Mouse (Mus musculus) heart, embryonic 14.5 days (tissue): ENCODE measurements around the gene Svip. TPM values are rescaled to one million over a fixed set of nuclear protein-coding genes. Genes with fewer than 3 reads are reported as not detected.

Experiments used
- ATAC-seq: fragments of 200-750 bp; cut with Nextera tagmentation; 2 replicates; pipeline ENCODE4 v1.8.0; 2017; ENCODE audit warnings: low read depth, moderate TSS enrichment; ENCODE audit not compliant: insufficient number of reproducible peaks, insufficient read depth, low FRiP score
- H3K27ac ChIP-seq, 2 experiments: fragments of 200-500 bp in 1 of 2; fragments of 300-500 bp in 1 of 2; sonication (generic) in 1 of 2; replicated peaks in 1 of 2; 2 replicates each; pipeline ENCODE4 v1.5.1; 2012 to 2014; ENCODE audit warnings: low read depth in 2 of 2, low read length in 2 of 2, control low read depth in 1 of 2, mild to moderate bottlenecking in 1 of 2, mixed read lengths in 1 of 2; ENCODE audit not compliant: control insufficient read depth in 1 of 2, insufficient read depth in 1 of 2
- H3K27me3 ChIP-seq: fragments of 300-500 bp; sonication (generic); 2 replicates; pipeline ENCODE4 v1.6.1; 2014; ENCODE audit warnings: mild to moderate bottlenecking, low read length, control low read depth; ENCODE audit not compliant: control insufficient read depth, insufficient read depth
- H3K36me3 ChIP-seq: fragments of 300-500 bp; sonication (generic); 2 replicates; pipeline ENCODE4 v1.6.1; 2014; ENCODE audit warnings: mild to moderate bottlenecking, control low read depth, low read length, mixed read lengths; ENCODE audit not compliant: control insufficient read depth, insufficient read depth
- H3K4me1 ChIP-seq, 2 experiments: fragments of 200-500 bp in 1 of 2; fragments of 300-500 bp in 1 of 2; sonication (generic) in 1 of 2; 2 replicates each; pipeline ENCODE4 v1.6.1; 2012 to 2014; ENCODE audit warnings: low read length in 2 of 2, control low read depth in 1 of 2, mixed read lengths in 1 of 2; ENCODE audit not compliant: control insufficient read depth in 2 of 2, insufficient read depth in 2 of 2
- H3K4me2 ChIP-seq: fragments of 300-500 bp; sonication (generic); 2 replicates; pipeline ENCODE4 v1.6.1; 2014; ENCODE audit warnings: mild to moderate bottlenecking, low read length
- H3K4me3 ChIP-seq, 2 experiments: fragments of 200-500 bp in 1 of 2; fragments of 300-500 bp in 1 of 2; sonication (generic) in 1 of 2; 2 replicates each; pipeline ENCODE4 v1.5.1; 2012 to 2014; ENCODE audit warnings: low read length in 2 of 2, mild to moderate bottlenecking in 2 of 2, control low read depth in 1 of 2, low read depth in 1 of 2, moderate library complexity in 1 of 2; ENCODE audit not compliant: control insufficient read depth in 1 of 2, insufficient read depth in 1 of 2
- H3K9ac ChIP-seq: fragments of 300-500 bp; sonication (generic); 2 replicates; pipeline ENCODE4 v1.6.1; 2014; ENCODE audit warnings: mild to moderate bottlenecking, low read length
- H3K9me3 ChIP-seq: fragments of 300-500 bp; sonication (generic); 2 replicates; pipeline ENCODE4 v1.6.1; 2016; ENCODE audit warnings: low read length, control low read depth; ENCODE audit not compliant: control insufficient read depth
- WGBS: fragments of 180-500 bp; shearing (Covaris S2); extraction: QIAGEN DNeasy Blood & Tissue Kit; methylation state at CpG from one replicate; pipeline ENCODE4 v1.1.7; 2014; 5-methylcytosine and 5-hydroxymethylcytosine counted together
- polyA plus RNA-seq: library from polyadenylated mRNA; unstranded; fragments of >200 nt; fragmentation: Nextera tagmentation; extraction: Ambion mirVana; gene quantifications from 2 replicates; pipeline ENCODE4 v1.2.1, GENCODE M21; 2014

Gene Svip
- polyA plus RNA-seq, 1 experiment from 2014 or later, result 14.1 TPM

DNA sequence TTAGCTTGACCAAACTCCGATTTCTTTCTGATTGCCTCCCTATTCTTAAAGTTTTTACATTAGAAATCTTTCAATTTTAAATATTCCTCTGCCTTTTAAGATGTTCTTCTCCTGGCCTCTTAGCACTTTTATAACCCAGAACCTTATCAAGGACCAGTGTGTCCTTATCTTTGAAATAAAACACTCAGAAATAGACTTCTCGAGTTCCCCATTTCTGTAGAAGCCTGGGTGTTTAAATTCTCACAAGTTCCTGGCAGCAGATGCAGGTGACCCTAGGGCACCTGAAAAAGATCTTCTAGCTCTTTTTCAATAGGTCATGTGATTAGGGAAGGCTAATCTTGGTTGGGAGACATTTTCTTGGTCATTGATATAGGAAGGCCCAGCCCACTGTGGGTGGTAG lies 1.3 kb upstream of the Svip start:
- WGBS, result 65% methylated on average over 2 of the region's 2 CpGs

DNA sequence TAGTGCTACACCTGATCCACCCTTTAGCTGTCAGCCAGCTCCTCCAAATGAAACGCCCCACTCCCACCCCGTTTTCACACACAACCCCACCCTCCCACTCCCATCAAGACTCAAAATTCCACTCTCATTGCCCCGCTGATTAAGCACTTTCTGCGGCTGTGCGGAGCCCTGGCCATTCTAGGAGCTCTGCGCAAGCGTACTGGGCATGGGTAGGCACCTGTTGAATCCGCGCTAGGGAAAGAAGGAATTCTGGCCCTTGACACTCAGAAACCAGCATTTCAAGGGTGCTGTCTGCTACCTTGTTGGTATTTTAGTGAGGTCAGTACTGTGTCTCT lies 445 bp upstream of the Svip start:
- Histone ChIP-seq H3K4me1 (0 out of 4 replicates have a peak, but pooled peaks cover 0 to 2% of the 10 kb centered on the region in 2 experiments), H3K27me3 (peaks cover 3% of the 10 kb centered on the region; the same call in 1 of the 2 replicates), H3K27ac (peak overlapping the region; percentile 0 to 25; a peak in 1 of 4 replicates), H3K36me3 (no peaks in the 10 kb centered on the region), H3K9me3 (no peaks in the 10 kb centered on the region), H3K4me2 (peak overlapping the region; percentile 67), H3K4me3 (peak overlapping the region; percentile 57 to 72), H3K9ac (peak overlapping the region; percentile 0; the same call in 1 of the 2 replicates)
- 2% methylated on average over 9 of the region's 9 CpGs for WGBS
- no peak; the same call in 1 of the 2 replicates for ATAC-seq

More for the DNA sequence above, 1.3 kb upstream of the Svip start:
- Histone ChIP-seq H3K27me3 (peaks cover 3% of the 10 kb centered on the region; the same call in 1 of the 2 replicates), H3K4me3 (no peak overlapping the region), H3K9ac (no peak overlapping the region), H3K4me2 (no peak overlapping the region), H3K4me1 (0 out of 4 replicates have a peak, but pooled peaks cover 0 to 2% of the 10 kb centered on the region in 2 experiments), H3K36me3 (no peaks in the 10 kb centered on the region), H3K27ac (no peak overlapping the region), H3K9me3 (no peaks in the 10 kb centered on the region)
- ATAC-seq, result no peak

DNA sequence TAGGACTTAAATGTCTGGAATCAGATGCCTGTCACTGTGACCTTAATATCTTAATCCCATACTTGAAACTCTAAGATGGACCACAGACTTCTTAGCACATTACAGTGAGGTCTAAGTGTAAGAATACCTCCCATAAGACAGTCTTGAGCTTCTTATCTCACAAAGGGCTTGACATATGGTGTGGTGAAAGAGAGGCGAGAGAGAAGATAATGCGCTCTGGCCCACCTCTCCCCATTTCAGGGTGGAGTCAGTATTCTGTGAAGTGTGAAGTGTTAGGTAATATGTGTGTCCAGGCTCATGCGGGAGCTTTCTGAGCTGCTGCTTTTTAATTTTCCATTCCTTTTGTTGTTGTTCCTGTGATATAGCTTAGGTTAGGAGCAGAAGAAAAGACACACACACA lies 14.8 kb downstream of the Svip start:
- Histone ChIP-seq H3K9me3 (no peaks in the 10 kb centered on the region), H3K36me3 (no peaks in the 10 kb centered on the region), H3K27ac (no peak overlapping the region), H3K4me3 (no peak overlapping the region), H3K4me1 (peaks cover 0 to 2% of the 10 kb centered on the region in 2 experiments; a peak in 1 of 4 replicates), H3K4me2 (no peak overlapping the region), H3K9ac (no peak overlapping the region), H3K27me3 (no peaks in the 10 kb centered on the region)
- ATAC-seq, result no peak
- WGBS, result 42% methylated on average over 3 of the region's 3 CpGs

DNA sequence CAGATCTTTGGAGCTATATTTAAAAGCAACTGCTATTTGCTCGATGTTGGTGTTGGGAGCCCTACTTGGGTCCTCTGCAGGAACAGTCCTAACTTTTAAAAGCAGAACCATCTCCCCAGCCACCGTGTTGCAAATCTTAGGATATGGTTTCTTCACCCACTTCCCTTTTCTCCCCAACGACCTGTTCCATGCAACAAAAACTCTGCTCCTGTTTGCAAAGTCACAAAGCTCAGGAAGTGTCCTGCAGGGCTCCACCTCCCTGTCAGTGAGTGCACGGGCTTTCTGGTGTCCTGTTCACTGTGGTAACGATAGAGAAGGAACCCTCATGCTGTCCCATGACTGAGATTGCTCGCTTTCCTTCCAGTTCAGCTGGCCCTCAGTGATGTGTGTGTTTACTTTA lies 18.9 kb downstream of the Svip start:
- no peak for ATAC-seq

DNA sequence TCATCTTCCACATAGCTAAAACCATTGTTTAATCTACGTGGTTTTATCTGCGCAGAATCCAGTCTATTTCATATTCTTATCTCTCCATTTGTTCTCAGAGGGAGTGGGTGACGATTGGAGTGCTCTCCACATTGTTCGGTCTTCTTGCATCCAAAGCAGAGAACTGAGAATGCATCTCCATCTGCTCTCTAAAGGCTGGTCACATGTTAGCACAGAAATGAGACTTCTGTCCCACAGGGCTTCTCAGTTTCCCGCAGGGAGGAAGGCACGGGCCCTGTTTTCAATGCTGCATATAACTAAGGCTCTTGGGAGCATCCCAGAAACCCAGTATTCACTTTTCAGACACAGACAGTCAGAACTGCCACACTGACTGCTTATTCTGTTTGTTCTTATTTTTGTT lies 20.1 kb downstream of the Svip start:
- ATAC-seq, result no peak
- H3K4me2 ChIP-seq, result no peak overlapping the region
- WGBS, result 72% methylated on average over 6 of the region's 6 CpGs

More for the DNA sequence above, 18.9 kb downstream of the Svip start:
- no peak overlapping the region for H3K4me3 ChIP-seq
- peaks cover 3 to 10% of the 10 kb centered on the region in 2 experiments for H3K4me1 ChIP-seq
- no peaks in the 10 kb centered on the region for H3K36me3 ChIP-seq
- no peak overlapping the region for H3K9ac ChIP-seq
- 53% methylated on average over 6 of the region's 6 CpGs for WGBS
- H3K9me3 ChIP-seq, result no peaks in the 10 kb centered on the region
- no peak overlapping the region for H3K27ac ChIP-seq
- H3K4me2 ChIP-seq, result no peak overlapping the region
- H3K27me3 ChIP-seq, result peaks cover 10% of the 10 kb centered on the region

DNA sequence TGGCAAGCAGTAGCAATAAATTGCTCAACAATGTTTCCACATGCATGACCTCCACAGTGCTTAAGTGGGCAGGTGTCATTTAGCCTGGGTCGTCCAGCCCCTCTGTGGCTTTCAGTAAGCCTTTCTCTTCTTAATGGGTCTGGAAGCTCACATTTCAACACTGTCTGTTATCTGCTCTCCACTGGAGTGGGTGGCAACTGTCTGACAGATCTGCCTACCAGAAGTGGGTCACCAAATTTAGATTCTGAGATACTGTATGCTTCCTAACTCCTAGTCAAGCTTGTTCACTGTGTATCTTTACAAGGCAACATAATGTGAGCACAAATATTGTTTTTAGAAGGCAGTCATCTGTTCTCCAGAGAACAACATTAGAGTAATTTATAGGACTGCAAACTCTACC lies 23.5 kb downstream of the Svip start:
- Histone ChIP-seq H3K4me2 (peak overlapping the region; percentile 39), H3K9ac (no peak overlapping the region), H3K27me3 (peaks cover 14% of the 10 kb centered on the region), H3K9me3 (no peaks in the 10 kb centered on the region), H3K4me1 (peaks cover 3 to 18% of the 10 kb centered on the region in 2 experiments), H3K4me3 (no peak overlapping the region), H3K27ac (no peak overlapping the region; a peak in 1 of 4 replicates), H3K36me3 (no peaks in the 10 kb centered on the region)
- WGBS, result 19% methylated on average over 1 of the region's 1 CpGs
- peak; percentile 31; the same call in 1 of the 2 replicates for ATAC-seq

More for the DNA sequence above, 20.1 kb downstream of the Svip start:
- Histone ChIP-seq H3K9ac (no peak overlapping the region), H3K36me3 (no peaks in the 10 kb centered on the region), H3K4me1 (peaks cover 4 to 18% of the 10 kb centered on the region in 2 experiments), H3K4me3 (no peak overlapping the region), H3K9me3 (no peaks in the 10 kb centered on the region), H3K27me3 (peaks cover 10% of the 10 kb centered on the region), H3K27ac (no peak overlapping the region)

DNA sequence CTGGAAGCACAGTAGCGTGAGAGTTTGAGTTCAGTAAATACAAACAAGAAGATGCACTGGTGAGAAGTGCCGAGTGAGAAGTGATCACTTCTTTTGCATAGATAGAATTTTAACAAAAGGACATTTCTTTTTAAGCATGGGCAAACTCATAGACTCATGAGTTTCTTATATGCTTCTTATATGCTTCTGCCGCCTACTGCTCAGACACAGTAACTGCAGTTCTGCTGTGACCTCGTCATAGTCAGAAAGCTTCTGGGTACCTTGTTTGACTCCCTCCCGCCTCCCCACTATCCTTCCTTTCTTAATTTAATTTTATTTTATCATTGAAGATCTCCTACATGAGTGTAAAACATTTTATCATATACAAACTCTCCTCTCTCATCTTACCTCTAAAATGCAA lies 26.5 kb downstream of the Svip start:
- Histone ChIP-seq H3K36me3 (no peaks in the 10 kb centered on the region), H3K27ac (no peak overlapping the region), H3K4me1 (peaks cover 3 to 18% of the 10 kb centered on the region in 2 experiments), H3K9me3 (no peaks in the 10 kb centered on the region), H3K4me2 (no peak overlapping the region), H3K9ac (no peak overlapping the region), H3K4me3 (no peak overlapping the region), H3K27me3 (peaks cover 12% of the 10 kb centered on the region)
- no peak for ATAC-seq
- 46% methylated on average over 5 of the region's 5 CpGs for WGBS

DNA sequence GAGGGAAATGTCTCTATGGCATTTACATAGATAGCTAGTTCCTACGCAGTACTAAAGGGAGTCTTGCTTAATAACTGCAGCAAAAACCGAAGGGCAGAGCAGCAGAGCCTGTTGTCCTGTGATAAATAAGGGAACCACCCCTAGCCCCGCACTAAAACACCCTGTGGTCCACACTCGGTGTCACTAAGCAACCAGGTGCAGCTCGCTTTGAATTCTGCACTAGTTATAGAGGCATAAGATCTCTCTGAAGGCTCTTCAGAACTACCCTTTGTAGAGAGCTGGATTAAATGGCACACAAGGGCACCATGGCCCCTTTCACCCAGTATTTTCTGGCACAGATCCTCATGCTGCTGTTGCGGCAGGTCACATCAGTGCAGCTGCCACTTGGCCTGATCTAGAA lies 30.6 kb downstream of the Svip start:
- Histone ChIP-seq H3K4me1 (no peaks in the 10 kb centered on the region; a peak in 1 of 4 replicates), H3K4me3 (no peak overlapping the region), H3K9me3 (no peaks in the 10 kb centered on the region), H3K4me2 (no peak overlapping the region), H3K27me3 (0 out of 2 replicates have a peak, but pooled peaks cover 4% of the 10 kb centered on the region), H3K36me3 (no peaks in the 10 kb centered on the region), H3K9ac (no peak overlapping the region), H3K27ac (no peak overlapping the region)
- 70% methylated on average over 6 of the region's 6 CpGs for WGBS
- no peak for ATAC-seq
